Mouse (Mus musculus): ENCODE data around the gene Slc22a18. TPM values are rescaled to one million over a fixed set of nuclear protein-coding genes. Genes with fewer than 3 reads are reported as not detected.
A peak's percentile ranks its signal among the peaks of the same experiment; 100 is the strongest.

Slc22a18 gene
- total and polyA plus RNA-seq, 2 experiments = 64.4 to 344 TPM

- TF ChIP-seq CTCF (IDR thresholded peaks at IDR 0.05; ENCODE audit: low read depth, low read length) = no peak
- no peak for TF ChIP-seq POLR2A (IDR thresholded peaks at IDR 0.05; ENCODE audit: extremely low read depth, insufficient read depth, low read length)
- Histone ChIP-seq H3K79me2 (ENCODE audit: control insufficient read depth, insufficient read depth, low read length) (no peaks in the 10 kb centered on the region), H3K4me1 (ENCODE audit: control insufficient read depth, insufficient read depth, low read length) (no peaks in the 10 kb centered on the region), H3K27ac (replicated peaks; ENCODE audit: insufficient read depth, low read depth, low read length) (no peak overlapping the region), H3K4me3 (ENCODE audit: insufficient read depth, low read depth, low read length) (peak overlapping the region; percentile 44; the same call in 1 of the 2 replicates), H3K9ac (ENCODE audit: low read depth, low read length) (no peak overlapping the region), H3K27me3 (ENCODE audit: control insufficient read depth, insufficient read depth, low read length) (peaks cover 11% of the 10 kb centered on the region), H3K36me3 (ENCODE audit: control insufficient read depth, insufficient read depth, low read length) (no peaks in the 10 kb centered on the region)
- DNase-seq (ENCODE audit: extremely low read depth, low read depth, low spot score) = no peak
- WGBS = 52% methylated on average over 18 of the region's 18 CpGs
Measured at GRCm38 (mm10) chr7:143437231-143437893, 36.2 kb upstream of the Slc22a18 start.

GRCm38 (mm10) chr7:143437894-143438581 lies 35.5 kb upstream of the Slc22a18 start:
- H3K9ac ChIP-seq (ENCODE audit: low read depth, low read length) = no peak overlapping the region
- no peaks in the 10 kb centered on the region for H3K36me3 ChIP-seq (ENCODE audit: control insufficient read depth, insufficient read depth, low read length)
- TF ChIP-seq POLR2A (IDR thresholded peaks at IDR 0.05; ENCODE audit: extremely low read depth, insufficient read depth, low read length) (no peak), CTCF (IDR thresholded peaks at IDR 0.05; ENCODE audit: low read depth, low read length) (no peak)
- H3K27ac ChIP-seq (replicated peaks; ENCODE audit: insufficient read depth, low read depth, low read length) = no peak overlapping the region
- H3K4me3 ChIP-seq (ENCODE audit: insufficient read depth, low read depth, low read length) = peak overlapping the region; percentile 44; the same call in 1 of the 2 replicates
- no peaks in the 10 kb centered on the region for H3K79me2 ChIP-seq (ENCODE audit: control insufficient read depth, insufficient read depth, low read length)
- peaks cover 11% of the 10 kb centered on the region for H3K27me3 ChIP-seq (ENCODE audit: control insufficient read depth, insufficient read depth, low read length)
- no peaks in the 10 kb centered on the region for H3K4me1 ChIP-seq (ENCODE audit: control insufficient read depth, insufficient read depth, low read length)
- WGBS = 10% methylated on average over 57 of the region's 63 CpGs
- no peak for DNase-seq (ENCODE audit: extremely low read depth, low read depth, low spot score)

DNA sequence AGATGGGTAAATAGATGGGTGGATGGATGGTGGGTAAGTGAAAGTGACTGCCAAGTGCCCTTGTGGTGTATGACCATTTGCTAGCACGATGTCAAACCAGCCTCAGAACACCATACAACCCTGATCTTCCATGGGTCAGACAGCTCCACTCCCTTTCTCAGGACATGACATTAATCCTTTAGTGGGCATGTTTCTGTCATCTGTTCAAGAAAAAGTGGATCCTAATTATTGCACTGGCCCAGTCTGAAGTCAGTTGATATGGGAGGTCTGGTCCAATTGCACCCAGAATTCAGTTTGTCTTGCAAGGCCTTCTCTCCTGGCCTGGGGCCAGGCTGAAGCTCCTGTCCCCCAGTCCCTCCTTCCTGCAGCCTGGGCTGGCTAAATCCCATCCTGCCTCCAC lies 34.6 kb upstream of the Slc22a18 start:
- WGBS = 85% methylated on average over 1 of the region's 1 CpGs
- TF ChIP-seq CTCF (IDR thresholded peaks at IDR 0.05; ENCODE audit: low read depth, low read length) (no peak), POLR2A (IDR thresholded peaks at IDR 0.05; ENCODE audit: extremely low read depth, insufficient read depth, low read length) (no peak)
- no peak for DNase-seq (ENCODE audit: extremely low read depth, low read depth, low spot score)
- Histone ChIP-seq H3K4me3 (ENCODE audit: insufficient read depth, low read depth, low read length) (no peak overlapping the region), H3K27ac (replicated peaks; ENCODE audit: insufficient read depth, low read depth, low read length) (no peak overlapping the region), H3K27me3 (ENCODE audit: control insufficient read depth, insufficient read depth, low read length) (peaks cover 11% of the 10 kb centered on the region), H3K36me3 (ENCODE audit: control insufficient read depth, insufficient read depth, low read length) (no peaks in the 10 kb centered on the region), H3K4me1 (ENCODE audit: control insufficient read depth, insufficient read depth, low read length) (no peaks in the 10 kb centered on the region), H3K79me2 (ENCODE audit: control insufficient read depth, insufficient read depth, low read length) (no peaks in the 10 kb centered on the region), H3K9ac (ENCODE audit: low read depth, low read length) (no peak overlapping the region)

- H3K4me3 ChIP-seq (ENCODE audit: insufficient read depth, low read depth, low read length) = no peak overlapping the region
- H3K9ac ChIP-seq (ENCODE audit: low read depth, low read length) = no peak overlapping the region
- no peaks in the 10 kb centered on the region for H3K36me3 ChIP-seq (ENCODE audit: control insufficient read depth, insufficient read depth, low read length)
- H3K27ac ChIP-seq (replicated peaks; ENCODE audit: insufficient read depth, low read depth, low read length) = no peak overlapping the region
- no peaks in the 10 kb centered on the region for H3K79me2 ChIP-seq (ENCODE audit: control insufficient read depth, insufficient read depth, low read length)
- H3K27me3 ChIP-seq (ENCODE audit: control insufficient read depth, insufficient read depth, low read length) = peaks cover 14% of the 10 kb centered on the region
- DNase-seq (ENCODE audit: extremely low read depth, low read depth, low spot score) = no peak
- TF ChIP-seq CTCF (IDR thresholded peaks at IDR 0.05; ENCODE audit: low read depth, low read length) (no peak), POLR2A (IDR thresholded peaks at IDR 0.05; ENCODE audit: extremely low read depth, insufficient read depth, low read length) (no peak)
- WGBS = 83% methylated on average over 8 of the region's 8 CpGs
- no peaks in the 10 kb centered on the region for H3K4me1 ChIP-seq (ENCODE audit: control insufficient read depth, insufficient read depth, low read length)
Measured at GRCm38 (mm10) chr7:143444580-143444954, 29.0 kb upstream of the Slc22a18 start.

- no peak overlapping the region for H3K4me3 ChIP-seq (ENCODE audit: insufficient read depth, low read depth, low read length)
Measured at GRCm38 (mm10) chr7:143444955-143445648, 28.4 kb upstream of the Slc22a18 start.

More at GRCm38 (mm10) chr7:143444955-143445648, 28.4 kb upstream of the Slc22a18 start:
- Histone ChIP-seq H3K79me2 (ENCODE audit: control insufficient read depth, insufficient read depth, low read length) (no peaks in the 10 kb centered on the region), H3K27ac (replicated peaks; ENCODE audit: insufficient read depth, low read depth, low read length) (no peak overlapping the region), H3K9ac (ENCODE audit: low read depth, low read length) (no peak overlapping the region), H3K4me1 (ENCODE audit: control insufficient read depth, insufficient read depth, low read length) (no peaks in the 10 kb centered on the region), H3K36me3 (ENCODE audit: control insufficient read depth, insufficient read depth, low read length) (no peaks in the 10 kb centered on the region), H3K27me3 (ENCODE audit: control insufficient read depth, insufficient read depth, low read length) (peaks cover 14% of the 10 kb centered on the region)
- DNase-seq (ENCODE audit: extremely low read depth, low read depth, low spot score) = no peak
- TF ChIP-seq CTCF (IDR thresholded peaks at IDR 0.05; ENCODE audit: low read depth, low read length) (no peak), POLR2A (IDR thresholded peaks at IDR 0.05; ENCODE audit: extremely low read depth, insufficient read depth, low read length) (no peak)
- WGBS = 20% methylated on average over 55 of the region's 55 CpGs

Data from liver, adult 2 months (tissue).